Mouse (Mus musculus): ENCODE measurements around the gene Ildr1. TPM values are rescaled to one million over a fixed set of nuclear protein-coding genes. Genes with fewer than 3 reads are reported as not detected.

Gene Ildr1
- polyA plus RNA-seq (2015; fragmentation: Nextera tagmentation; extraction: Ambion mirVana) = 6.0 and 7.1 TPM in 2 replicates

- peak within 1 kb of the TSS; percentile 55; the same call in 1 of the 2 replicates for H3K27ac ChIP-seq
- peak; percentile 87 for ATAC-seq (ENCODE audit: borderline replicate concordance, extremely low read depth, low FRiP score, low TSS enrichment)
These were observed at the start of gene Ildr1 for GRCm38 (mm10) chr16:36693818-36694413. Gene Ildr1, plus strand, starts transcription at chr16:36693978.

DNA sequence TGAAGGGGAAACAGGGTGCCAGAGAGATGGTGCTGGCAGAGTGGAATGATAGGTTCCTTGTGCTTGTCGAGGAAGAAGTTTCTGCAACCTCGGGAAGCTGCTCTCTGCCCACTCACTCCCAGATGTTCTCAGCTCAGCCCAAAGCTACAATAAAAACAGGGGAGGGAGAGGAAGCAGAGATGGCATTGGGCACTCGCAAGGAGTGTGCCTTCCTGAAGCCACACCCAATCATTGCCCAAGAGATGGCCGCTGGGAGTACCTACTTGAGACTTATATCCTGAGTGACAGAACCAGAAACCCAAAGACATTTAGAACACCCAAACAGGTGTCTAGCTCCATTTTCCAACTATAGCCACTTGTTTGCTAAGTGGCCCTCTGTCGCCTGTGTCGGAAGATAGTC is 48.7 kb upstream of the Ildr1 start:
- Histone ChIP-seq H3K4me1 (0 out of 2 replicates have a peak, but pooled peaks cover 3% of the 10 kb centered on the region), H3K27me3 (no peaks in the 10 kb centered on the region), H3K4me2 (no peak overlapping the region), H3K9me3 (no peaks in the 10 kb centered on the region), H3K27ac (no peak overlapping the region), H3K36me3 (no peaks in the 10 kb centered on the region), H3K9ac (no peak overlapping the region), H3K4me3 (no peak overlapping the region)
- WGBS = 74% methylated on average over 6 of the region's 6 CpGs
- ATAC-seq (ENCODE audit: borderline replicate concordance, extremely low read depth, low FRiP score, low TSS enrichment) = no peak

More at GRCm38 (mm10) chr16:36693818-36694413, at the start of gene Ildr1:
- no peaks in the 10 kb centered on the region for H3K9me3 ChIP-seq
- H3K36me3 ChIP-seq = no peaks in the 10 kb centered on the region
- peak within 1 kb of the TSS; percentile 62 for H3K4me2 ChIP-seq
- peaks cover 23% of the 10 kb centered on the region for H3K27me3 ChIP-seq
- H3K4me1 ChIP-seq = no peaks in the 10 kb centered on the region
- H3K9ac ChIP-seq = peak within 1 kb of the TSS; percentile 47
- WGBS = 2% methylated on average over 40 of the region's 40 CpGs
- peak within 1 kb of the TSS; percentile 52 for H3K4me3 ChIP-seq

GRCm38 (mm10) chr16:36649304-36649703 is 44.5 kb upstream of the Ildr1 start:
- Histone ChIP-seq H3K27me3 (no peaks in the 10 kb centered on the region), H3K4me2 (no peak overlapping the region), H3K27ac (no peak overlapping the region), H3K4me3 (no peak overlapping the region), H3K9ac (no peak overlapping the region), H3K36me3 (no peaks in the 10 kb centered on the region), H3K9me3 (no peaks in the 10 kb centered on the region), H3K4me1 (no peaks in the 10 kb centered on the region)
- 71% methylated on average over 3 of the region's 3 CpGs for WGBS
- ATAC-seq (ENCODE audit: borderline replicate concordance, extremely low read depth, low FRiP score, low TSS enrichment) = no peak

DNA sequence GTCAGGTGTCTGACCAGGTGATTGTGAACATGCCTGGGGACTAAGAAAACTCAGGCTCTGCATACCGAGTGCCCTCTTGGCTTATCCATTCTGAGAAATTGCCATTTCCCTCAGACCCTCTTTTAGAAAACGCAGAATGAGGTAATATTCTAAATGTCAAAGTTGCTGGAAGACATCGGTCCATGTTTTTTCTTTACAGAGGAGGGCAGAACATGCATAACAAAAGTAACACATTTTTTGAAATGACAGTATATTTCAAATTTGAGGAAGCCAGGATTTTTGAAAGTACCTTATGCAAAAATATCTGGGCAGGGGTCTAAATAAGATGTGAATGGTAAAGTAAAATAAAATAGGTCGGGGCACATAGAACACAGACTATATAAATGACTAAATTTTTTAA is 43.3 kb upstream of the Ildr1 start:
- Histone ChIP-seq H3K36me3 (no peaks in the 10 kb centered on the region), H3K4me1 (no peaks in the 10 kb centered on the region), H3K9me3 (no peaks in the 10 kb centered on the region), H3K4me2 (no peak overlapping the region), H3K27me3 (no peaks in the 10 kb centered on the region), H3K9ac (no peak overlapping the region), H3K27ac (no peak overlapping the region), H3K4me3 (no peak overlapping the region)
- no peak for ATAC-seq (ENCODE audit: borderline replicate concordance, extremely low read depth, low FRiP score, low TSS enrichment)
- 84% methylated on average over 4 of the region's 4 CpGs for WGBS

- no peaks in the 10 kb centered on the region for H3K27me3 ChIP-seq
- 65% methylated on average over 6 of the region's 6 CpGs for WGBS
- no peak overlapping the region for H3K27ac ChIP-seq
- H3K9me3 ChIP-seq = no peaks in the 10 kb centered on the region
- no peak overlapping the region for H3K4me2 ChIP-seq
- no peak overlapping the region for H3K4me3 ChIP-seq
- H3K4me1 ChIP-seq = no peaks in the 10 kb centered on the region
- no peak overlapping the region for H3K9ac ChIP-seq
- no peak for ATAC-seq (ENCODE audit: borderline replicate concordance, extremely low read depth, low FRiP score, low TSS enrichment)
- H3K36me3 ChIP-seq = no peaks in the 10 kb centered on the region
These were observed 42.5 kb upstream of the Ildr1 start for GRCm38 (mm10) chr16:36651174-36651766.

- Histone ChIP-seq H3K9me3 (no peaks in the 10 kb centered on the region), H3K9ac (no peak overlapping the region), H3K36me3 (no peaks in the 10 kb centered on the region), H3K4me2 (no peak overlapping the region), H3K4me3 (no peak overlapping the region), H3K27ac (no peak overlapping the region), H3K27me3 (no peaks in the 10 kb centered on the region), H3K4me1 (no peaks in the 10 kb centered on the region)
- WGBS = 91% methylated on average over 1 of the region's 1 CpGs
- no peak for ATAC-seq (ENCODE audit: borderline replicate concordance, extremely low read depth, low FRiP score, low TSS enrichment)
These were observed 38.6 kb upstream of the Ildr1 start for GRCm38 (mm10) chr16:36655199-36655598.

DNA sequence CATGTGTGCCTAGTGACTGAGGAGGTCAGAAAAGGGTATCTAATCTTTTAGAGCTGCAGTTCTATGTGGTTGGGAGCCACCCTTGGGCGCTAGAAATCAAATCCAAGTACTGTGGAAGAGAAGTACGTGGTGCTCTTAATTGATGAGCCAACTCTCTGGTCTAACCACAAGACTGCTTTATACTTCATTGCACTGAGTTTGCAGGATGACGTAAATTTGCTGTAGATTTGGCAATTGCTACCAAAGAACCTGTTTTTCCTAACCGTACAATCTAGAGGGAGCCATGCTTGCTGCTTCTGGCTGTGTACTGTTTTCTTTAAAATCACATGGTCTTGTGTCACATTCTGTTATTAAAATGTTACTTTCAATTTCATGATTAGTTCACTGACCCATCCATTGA is 37.9 kb upstream of the Ildr1 start:
- 74% methylated on average over 4 of the region's 4 CpGs for WGBS

DNA sequence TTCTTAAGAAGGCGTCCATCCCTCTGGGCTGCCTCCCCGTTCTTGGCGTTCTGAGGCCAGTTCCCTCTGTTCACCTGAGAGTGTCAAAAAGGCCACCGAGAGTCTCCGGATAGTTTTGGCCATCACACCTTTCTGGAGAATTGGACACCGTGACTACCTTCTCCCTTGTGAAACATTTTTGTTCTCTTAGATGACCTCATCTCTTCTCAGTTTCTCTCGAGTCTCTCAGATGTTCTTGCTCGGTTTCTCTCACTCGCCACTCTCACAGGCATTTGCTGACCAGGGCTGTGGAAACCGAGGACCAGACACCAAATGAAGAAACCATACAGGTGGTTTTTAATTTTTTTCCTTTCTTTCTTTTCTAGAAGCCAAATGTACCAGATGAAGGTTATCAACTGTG is 32.4 kb upstream of the Ildr1 start:
- Histone ChIP-seq H3K27me3 (no peaks in the 10 kb centered on the region), H3K9me3 (no peaks in the 10 kb centered on the region), H3K4me3 (no peak overlapping the region), H3K4me1 (no peaks in the 10 kb centered on the region), H3K4me2 (no peak overlapping the region), H3K27ac (no peak overlapping the region), H3K36me3 (no peaks in the 10 kb centered on the region), H3K9ac (no peak overlapping the region)
- WGBS = 83% methylated on average over 10 of the region's 10 CpGs
- no peak for ATAC-seq (ENCODE audit: borderline replicate concordance, extremely low read depth, low FRiP score, low TSS enrichment)

More for the DNA sequence above, 37.9 kb upstream of the Ildr1 start:
- ATAC-seq (ENCODE audit: borderline replicate concordance, extremely low read depth, low FRiP score, low TSS enrichment) = no peak
- Histone ChIP-seq H3K27me3 (no peaks in the 10 kb centered on the region), H3K9ac (no peak overlapping the region), H3K9me3 (no peaks in the 10 kb centered on the region), H3K27ac (no peak overlapping the region), H3K4me2 (no peak overlapping the region), H3K36me3 (no peaks in the 10 kb centered on the region), H3K4me3 (no peak overlapping the region), H3K4me1 (no peaks in the 10 kb centered on the region)

DNA sequence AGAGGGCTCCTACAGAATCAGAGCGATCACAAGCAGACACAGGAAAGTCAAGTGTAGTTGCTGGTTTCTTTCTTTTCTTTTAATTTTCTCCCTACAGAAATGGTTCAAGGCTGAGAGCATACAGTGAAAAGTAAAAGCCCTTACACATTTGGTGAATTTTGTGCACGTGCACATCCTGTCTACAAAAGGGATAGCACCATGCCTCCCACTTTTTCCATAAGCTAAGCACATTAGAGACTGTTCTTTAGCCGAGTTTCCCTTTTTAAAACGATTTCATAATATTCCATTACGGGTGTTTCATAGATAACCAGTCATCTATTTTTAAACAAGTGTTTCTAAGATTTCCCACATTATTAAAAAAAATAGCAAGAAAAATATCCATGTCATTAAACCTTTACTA is 30.3 kb upstream of the Ildr1 start:
- Histone ChIP-seq H3K9me3 (no peaks in the 10 kb centered on the region), H3K9ac (no peak overlapping the region), H3K36me3 (no peaks in the 10 kb centered on the region), H3K4me3 (no peak overlapping the region), H3K4me1 (no peaks in the 10 kb centered on the region), H3K27me3 (no peaks in the 10 kb centered on the region), H3K4me2 (no peak overlapping the region), H3K27ac (no peak overlapping the region)
- no peak for ATAC-seq (ENCODE audit: borderline replicate concordance, extremely low read depth, low FRiP score, low TSS enrichment)
- 70% methylated on average over 5 of the region's 5 CpGs for WGBS

DNA sequence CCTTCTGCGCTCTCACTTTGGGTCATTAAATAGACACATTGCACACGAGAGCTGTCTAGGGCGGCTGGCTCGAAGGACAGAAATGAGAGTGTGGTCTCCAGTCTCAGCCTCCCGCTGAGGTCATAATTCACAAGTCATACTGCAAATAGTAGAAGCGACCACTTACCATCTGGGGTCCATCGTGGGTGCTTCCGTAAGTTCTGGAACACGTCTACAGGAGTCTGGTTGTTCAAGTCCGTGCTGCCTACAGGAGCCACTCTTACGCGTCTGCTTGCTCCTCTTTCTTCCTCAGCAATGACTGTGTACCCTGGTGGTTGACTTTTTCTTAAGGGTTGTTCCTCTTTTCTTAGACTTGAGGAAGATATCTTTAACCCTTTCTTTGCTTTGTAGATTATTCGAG is 28.0 kb upstream of the Ildr1 start, which contains the start of gene Cd86:
Gene Cd86 (minus strand): TSS at position 300 of the 400 bp plus-strand sequence.
- H3K9ac ChIP-seq = no peak within 1 kb of the TSS
- H3K27me3 ChIP-seq = no peaks in the 10 kb centered on the region
- H3K36me3 ChIP-seq = no peaks in the 10 kb centered on the region
- no peak within 1 kb of the TSS for H3K4me2 ChIP-seq
- H3K4me1 ChIP-seq = no peaks in the 10 kb centered on the region
- ATAC-seq (ENCODE audit: borderline replicate concordance, extremely low read depth, low FRiP score, low TSS enrichment) = no peak
- no peak within 1 kb of the TSS for H3K27ac ChIP-seq
- no peak within 1 kb of the TSS for H3K4me3 ChIP-seq
- WGBS = 65% methylated on average over 13 of the region's 13 CpGs
- no peaks in the 10 kb centered on the region for H3K9me3 ChIP-seq

GRCm38 (mm10) chr16:36666448-36667017 is 27.2 kb upstream of the Ildr1 start:
- no peak for ATAC-seq (ENCODE audit: borderline replicate concordance, extremely low read depth, low FRiP score, low TSS enrichment)
- H3K27ac ChIP-seq = no peak overlapping the region
- no peaks in the 10 kb centered on the region for H3K36me3 ChIP-seq
- no peak overlapping the region for H3K4me3 ChIP-seq
- no peaks in the 10 kb centered on the region for H3K27me3 ChIP-seq
- no peak overlapping the region for H3K4me2 ChIP-seq
- no peaks in the 10 kb centered on the region for H3K4me1 ChIP-seq
- no peaks in the 10 kb centered on the region for H3K9me3 ChIP-seq
- WGBS = 82% methylated on average over 10 of the region's 10 CpGs
- no peak overlapping the region for H3K9ac ChIP-seq

- H3K9me3 ChIP-seq = no peaks in the 10 kb centered on the region
- H3K36me3 ChIP-seq = no peaks in the 10 kb centered on the region
- H3K4me1 ChIP-seq = no peaks in the 10 kb centered on the region
- no peak for ATAC-seq (ENCODE audit: borderline replicate concordance, extremely low read depth, low FRiP score, low TSS enrichment)
- no peak overlapping the region for H3K4me3 ChIP-seq
- WGBS = 77% methylated on average over 3 of the region's 3 CpGs
- no peak overlapping the region for H3K4me2 ChIP-seq
- H3K27me3 ChIP-seq = no peaks in the 10 kb centered on the region
- H3K9ac ChIP-seq = no peak overlapping the region
- no peak overlapping the region for H3K27ac ChIP-seq
These were observed 23.2 kb upstream of the Ildr1 start for GRCm38 (mm10) chr16:36670590-36670989.
